Mouse (Mus musculus): Measurements from ENCODE around the gene Prkcb.

Gene Prkcb

DNA sequence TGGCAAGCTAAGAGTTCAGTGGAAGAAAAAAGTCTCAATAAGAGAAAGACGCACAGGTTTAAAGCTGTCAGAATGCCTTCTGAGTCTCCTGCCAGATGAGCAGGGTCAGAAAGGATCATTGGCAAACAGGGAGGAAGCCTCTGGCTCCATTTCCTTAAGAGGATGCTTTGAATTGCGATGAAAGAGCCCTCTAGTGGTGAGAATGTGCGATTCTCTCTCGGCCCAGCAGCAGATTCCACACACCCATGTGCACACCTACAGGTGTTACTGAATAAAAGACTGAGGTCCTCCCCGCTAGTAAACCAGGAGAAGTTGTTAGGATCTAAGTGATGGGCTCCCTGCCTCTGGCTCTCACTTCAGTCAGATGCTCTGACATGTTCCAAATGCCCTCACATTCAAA is 379.4 kb downstream of the Prkcb start:
- DNase-seq (ENCODE audit: low spot score in 2 of 2) = peak in 1 of 2 experiments; percentile 55

DNA sequence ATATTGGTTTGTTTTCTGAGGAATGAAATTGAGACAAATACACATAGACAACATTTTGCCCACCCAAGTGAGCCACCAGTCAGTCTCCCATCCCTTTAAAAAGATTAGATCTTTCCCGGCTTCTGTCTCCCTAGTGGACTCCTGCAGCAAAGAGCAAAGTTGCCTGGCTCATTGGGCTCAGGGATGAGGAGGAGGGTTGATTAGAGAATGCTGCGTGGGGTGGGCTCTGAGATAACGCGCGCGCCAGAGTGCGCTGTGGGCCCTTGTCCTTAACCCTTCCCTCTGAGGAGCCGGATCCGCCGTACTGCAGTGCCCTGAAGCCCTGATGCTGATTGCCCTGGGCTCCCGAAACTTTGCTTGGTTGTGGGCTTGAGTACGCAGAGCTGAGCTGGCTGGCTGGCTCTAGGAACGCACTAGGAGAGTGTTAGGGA is 381.9 kb downstream of the Prkcb start, which contains the start of gene Cacng3:
Gene Cacng3 (plus strand): TSS at position 51 of the 431 bp plus-strand sequence.
- no peak for DNase-seq (ENCODE audit: low spot score in 2 of 2)

DNA sequence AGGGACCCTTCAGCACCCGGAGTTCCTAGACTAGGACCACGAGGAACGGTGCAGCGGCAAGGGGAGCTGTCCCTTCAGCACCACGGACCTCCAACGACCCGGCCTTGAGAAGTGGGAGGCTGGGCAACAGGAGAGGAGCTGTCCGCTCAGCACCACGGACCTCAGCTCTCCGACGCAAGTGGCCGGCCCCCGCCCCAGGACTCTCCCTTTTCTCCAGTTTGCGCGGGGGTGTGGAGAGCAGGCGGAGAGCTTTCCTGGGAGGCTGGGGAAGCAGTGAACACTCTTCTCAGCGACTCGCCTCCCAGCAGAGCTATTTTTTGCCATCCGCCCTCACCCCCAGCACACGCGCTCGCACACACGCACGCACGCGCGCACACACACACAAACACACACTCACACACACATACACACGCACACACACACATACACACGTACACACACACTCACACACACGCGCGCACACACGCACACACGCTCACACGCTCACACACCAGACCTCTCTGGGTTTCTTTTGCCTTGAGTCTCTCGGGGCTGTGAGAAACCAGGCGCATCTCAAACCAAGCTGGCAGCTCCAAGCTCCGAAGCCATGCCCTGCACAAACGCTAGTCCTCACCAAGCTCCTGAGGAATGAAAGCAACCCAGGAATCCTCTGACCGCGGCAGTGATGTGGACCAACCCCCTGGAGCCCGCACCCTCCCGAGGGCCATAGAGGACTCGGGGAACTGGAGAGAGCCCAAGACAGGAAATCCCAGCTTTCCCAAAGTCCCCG is 382.5 kb downstream of the Prkcb start:
- peak; percentile 54 to 82 for DNase-seq (ENCODE audit: low spot score in 2 of 2)

DNA sequence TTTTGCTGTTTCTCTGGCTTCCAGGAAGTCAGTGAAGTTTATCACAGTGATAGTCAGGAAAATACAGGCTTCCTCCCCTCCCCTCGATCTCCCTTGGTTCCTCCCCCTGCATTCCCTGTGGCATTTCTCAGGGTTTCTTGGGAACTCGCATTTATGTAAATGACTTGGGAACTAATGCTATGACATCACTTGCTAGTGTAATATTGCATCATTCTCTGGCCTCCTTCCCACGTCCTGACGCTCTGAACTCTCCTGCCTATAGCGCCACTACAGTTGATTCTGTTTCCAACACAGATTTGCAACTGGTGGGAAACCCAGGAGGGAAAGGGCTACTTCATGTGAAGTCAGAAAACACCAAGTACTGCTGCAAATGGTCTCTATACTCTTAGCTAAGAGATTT is 384.4 kb downstream of the Prkcb start:
- peak in 1 of 2 experiments; percentile 56 for DNase-seq (ENCODE audit: low spot score in 2 of 2)

DNA sequence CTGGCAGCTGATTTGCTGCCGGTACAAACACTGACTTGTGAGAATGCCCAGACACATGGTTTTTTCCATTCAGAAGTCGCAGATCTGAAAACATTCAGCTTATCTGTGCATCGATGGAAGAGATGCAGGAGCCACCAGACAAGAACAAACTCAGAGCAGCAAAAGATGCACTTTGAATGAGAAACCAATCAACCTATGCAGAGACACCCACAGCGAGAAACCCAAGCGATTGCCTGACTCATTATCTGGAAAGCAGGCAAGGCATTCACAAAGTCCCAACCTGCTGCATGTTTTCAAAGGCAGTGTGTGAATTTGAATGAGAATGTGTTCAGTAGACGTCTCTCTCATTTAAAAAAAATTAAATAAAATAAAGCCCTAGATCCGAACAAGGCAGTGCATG is 386.7 kb downstream of the Prkcb start:
- DNase-seq (ENCODE audit: low spot score in 2 of 2) = peak in 1 of 2 experiments; percentile 31
